Mouse (Mus musculus): Measurements from ENCODE around the gene Ttc16.

Gene Ttc16

DNA sequence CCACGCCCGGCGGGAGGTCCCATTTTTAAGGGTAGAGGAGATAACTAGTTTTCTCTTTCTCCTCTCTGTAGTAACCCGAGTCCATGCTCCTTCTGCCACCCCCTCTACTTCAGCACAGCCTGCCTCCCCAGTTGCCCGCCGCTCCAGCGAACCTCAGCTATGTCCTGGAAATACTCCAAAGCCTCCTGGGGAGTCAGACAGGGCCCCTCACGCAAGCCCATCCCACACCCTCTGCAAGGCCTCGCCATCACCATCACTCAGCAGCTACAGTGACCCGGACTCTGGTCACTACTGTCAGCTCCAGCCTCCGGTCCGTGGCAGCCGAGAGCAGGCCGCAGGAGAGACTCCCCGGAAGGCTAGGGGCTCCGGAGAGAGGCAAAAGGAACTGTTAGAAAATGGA lies 26.4 kb downstream of the Ttc16 start:
- DNase-seq (ENCODE audit: extremely low spot score, low read depth, low spot score), result no peak

DNA sequence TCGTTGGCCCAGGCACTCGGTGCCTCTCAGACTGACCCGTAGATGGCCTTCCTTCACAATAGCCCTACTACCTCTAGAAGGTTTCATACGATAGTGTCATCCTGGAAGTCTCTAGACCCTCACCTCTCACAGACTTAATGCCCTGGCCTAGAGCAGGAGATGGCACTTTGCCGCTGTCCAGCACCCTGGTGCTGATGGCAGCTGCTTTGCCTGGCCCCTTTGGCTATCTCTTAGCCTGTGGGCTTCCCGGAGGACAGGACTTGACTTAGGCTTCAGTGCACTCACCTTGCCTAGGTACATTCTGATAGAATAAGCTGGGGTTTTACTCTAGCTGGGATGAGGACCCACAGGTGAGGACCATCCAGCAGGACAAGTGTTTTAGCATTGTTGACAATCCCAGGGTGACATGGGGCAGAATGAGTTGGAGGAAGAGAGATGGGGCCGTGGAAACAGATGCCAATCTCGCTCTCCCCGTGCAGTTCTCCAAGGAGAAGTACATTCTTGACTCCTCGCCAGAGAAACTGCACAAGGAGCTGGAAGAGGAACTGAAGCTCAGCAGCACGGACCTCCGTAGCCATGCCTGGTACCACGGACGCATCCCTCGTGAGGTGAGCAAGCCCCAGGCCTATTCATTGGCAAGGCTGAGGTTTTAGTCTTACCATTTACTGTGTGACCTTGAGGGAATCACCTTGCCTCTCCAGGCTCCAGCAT lies 31.0 kb downstream of the Ttc16 start:
- no peak for DNase-seq (ENCODE audit: extremely low spot score, low read depth, low spot score)

DNA sequence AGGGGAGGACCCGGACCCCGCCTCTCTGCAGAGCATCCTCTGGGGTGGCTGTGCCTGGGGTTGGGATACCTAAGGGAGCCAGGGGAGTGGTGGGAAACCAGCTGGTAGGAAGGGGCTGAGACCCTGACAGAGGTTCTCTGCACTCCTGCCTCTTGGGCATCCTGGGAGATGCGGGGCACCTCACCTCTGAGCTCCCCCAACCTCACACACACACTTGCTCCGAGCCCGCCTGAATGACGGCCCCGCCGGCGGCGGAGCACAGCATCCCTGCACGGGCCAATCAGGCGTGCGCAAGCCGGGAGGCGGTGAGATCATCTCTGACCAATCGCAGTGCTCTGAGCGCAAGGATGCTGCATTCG lies 33.3 kb downstream of the Ttc16 start:
- no peak for DNase-seq (ENCODE audit: extremely low spot score, low read depth, low spot score)

DNA sequence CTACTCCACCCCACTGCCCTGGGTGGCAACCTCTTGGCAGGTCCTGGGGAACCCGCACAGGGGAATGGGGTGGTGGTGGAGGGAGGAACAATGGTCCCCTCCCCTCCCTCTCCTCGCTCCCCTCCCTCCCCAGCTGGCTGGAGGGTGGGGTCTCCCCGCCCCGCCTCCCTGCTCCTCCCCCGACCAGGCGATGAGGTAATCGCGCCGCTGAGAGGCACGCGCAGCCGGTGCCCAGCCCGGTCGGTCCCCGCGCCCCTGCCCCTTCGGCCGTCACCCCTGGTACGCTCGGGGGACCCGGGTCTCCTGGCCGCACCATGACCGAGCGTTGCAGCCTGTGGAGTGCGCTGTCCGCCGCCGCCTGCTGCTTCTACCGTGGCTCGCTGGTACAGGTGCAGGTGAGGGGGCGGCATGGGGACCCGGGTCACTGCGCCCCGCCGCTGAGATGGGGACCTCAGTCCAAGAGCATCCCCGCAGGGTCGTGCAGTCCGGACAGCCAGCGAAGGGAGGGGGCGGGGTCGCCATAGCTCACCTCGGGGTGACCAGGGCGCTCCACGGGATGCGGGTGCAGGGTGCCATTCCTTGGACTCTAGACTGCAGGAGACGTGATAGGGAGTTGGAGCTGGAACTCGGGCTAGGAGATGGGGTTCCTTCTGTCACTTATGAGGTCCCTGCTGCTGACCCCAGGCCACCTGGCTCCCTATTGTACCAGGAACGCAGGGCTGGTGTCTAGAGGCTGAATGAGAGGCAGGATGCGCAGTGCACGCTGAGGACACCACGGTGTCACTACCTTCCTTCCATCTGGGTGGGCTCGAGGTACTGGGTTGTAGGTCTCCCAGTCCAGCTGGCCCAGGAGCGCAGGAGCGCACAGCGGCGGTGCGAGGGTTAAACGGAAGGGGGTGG lies 33.9 kb downstream of the Ttc16 start:
- no peak for DNase-seq (ENCODE audit: extremely low spot score, low read depth, low spot score)

DNA sequence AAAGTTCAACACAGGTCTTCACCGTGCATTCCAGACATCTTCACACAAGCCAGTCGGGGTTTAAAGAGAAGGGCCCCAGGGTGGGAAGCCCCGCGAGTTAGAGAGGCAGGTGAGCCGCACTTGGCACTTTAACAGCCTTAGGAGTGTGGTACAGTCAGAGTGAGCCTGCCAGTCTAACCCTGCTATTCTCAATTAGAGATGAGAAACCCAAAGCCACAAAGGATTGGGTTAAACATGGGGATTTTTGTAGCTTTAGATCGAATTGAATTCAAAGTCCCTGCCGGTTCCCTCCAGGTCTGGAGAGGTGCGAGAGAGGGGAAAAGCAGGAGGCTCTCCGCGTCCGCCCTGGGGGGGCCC lies 34.5 kb downstream of the Ttc16 start, which contains the start of gene 6330409D20Rik:
Gene 6330409D20Rik, minus strand, starts transcription at position 101 of the 357 bp plus-strand sequence.
- DNase-seq (ENCODE audit: extremely low spot score, low read depth, low spot score), result no peak

DNA sequence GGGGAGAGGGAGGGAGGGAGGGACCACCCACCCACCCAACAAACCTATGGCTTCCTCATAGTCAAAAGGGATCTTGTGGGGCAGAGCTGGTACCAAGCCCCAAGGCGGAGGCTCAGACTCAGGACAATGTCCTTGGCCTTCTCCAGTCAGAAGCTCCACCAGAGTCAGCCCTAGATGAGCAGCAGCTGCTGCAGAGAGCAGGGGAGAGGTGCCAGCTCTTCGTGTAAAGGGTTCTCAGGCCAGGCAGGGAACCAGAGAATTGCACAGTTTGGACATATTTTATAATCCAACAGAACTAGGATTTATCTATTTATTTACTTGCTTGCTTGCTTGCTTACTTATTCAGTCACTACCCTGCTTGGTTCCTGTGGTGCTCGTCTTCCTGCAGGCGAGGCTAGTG lies 36.1 kb downstream of the Ttc16 start:
- no peak for DNase-seq (ENCODE audit: extremely low spot score, low read depth, low spot score)

DNA sequence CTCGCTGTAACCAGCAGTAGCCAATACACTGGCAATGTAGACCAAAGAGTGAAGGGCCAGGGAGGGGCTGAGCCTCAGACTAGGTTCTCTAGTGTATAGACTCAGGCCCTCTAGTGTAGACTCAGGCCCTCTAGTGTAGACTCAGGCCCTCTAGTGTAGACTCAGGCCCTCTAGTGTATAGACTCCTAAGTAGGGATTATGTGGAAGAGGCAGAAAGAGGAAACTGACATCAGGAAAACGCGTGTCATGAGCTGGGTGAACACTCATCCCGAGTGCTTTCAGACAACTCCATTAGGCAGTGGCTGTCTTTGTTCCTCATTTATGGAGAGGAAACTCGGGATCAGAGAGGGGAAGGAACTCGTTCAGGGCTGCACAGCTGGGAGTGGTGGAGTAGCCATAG lies 38.4 kb downstream of the Ttc16 start:
- no peak for DNase-seq (ENCODE audit: extremely low spot score, low read depth, low spot score)

DNA sequence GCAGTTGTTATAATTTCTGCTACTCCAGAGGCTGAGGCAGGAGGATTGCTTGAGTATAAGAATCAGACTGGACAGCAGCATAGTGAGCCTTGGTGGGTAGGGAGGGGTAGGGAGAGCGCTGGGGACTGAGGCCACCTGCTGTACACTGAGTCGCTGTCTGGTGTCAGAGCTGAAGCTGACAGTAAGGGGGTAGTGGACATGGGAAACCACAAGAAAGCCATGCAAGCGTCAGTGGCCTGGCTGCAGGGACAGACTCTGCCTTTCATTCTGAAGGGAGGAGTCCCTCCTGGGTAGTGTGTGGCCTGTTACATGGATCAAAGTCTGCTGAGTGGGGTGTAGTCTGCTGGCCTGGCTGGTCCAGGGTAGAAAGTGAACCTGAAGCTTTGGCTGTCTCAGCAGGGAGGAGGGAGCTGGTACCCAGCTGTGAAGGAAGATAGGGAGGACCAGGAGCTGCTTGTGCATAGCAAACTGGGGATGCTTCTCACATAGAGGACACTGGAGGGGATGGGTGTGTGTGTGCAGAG lies 39.1 kb downstream of the Ttc16 start:
- no peak for DNase-seq (ENCODE audit: extremely low spot score, low read depth, low spot score)

DNA sequence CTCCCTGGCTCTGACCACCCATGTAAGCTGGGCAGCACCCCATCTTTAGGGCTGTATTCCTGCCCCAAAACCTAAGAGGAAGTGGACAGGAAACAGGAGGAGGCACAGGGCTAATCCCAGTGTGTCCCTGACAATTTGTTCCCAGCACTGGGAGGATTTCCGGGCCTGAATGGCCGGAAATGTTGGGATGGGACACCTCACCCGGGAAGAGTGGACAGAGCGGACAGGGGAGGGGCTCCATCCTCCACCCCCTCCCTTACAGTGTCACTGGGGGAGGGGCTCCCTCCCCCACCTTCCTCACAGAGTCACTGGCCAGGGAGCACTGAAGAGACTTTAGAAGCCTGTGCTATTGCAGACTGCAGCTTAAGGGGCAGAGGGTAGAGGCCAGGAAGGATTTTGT lies 40.5 kb downstream of the Ttc16 start:
- no peak for DNase-seq (ENCODE audit: extremely low spot score, low read depth, low spot score)

DNA sequence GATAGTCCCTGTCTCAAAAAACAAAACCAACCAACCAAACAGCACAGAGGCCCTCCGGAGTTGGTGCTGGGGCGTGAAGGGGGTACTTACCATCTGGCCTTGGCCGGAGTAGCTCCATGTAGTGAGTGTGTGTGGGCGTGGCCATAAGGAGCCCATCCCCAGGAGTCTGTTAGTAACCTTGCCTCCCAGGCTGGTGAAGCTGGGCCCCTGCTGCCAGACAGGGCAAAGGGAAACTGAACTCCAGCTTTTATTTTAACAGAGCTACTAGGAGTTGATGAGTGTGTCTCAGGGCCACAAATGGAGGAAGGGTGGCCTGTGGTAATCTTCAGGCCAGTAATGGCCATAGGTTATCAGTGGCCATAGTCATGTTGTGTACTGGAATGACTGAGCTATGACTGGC lies 41.0 kb downstream of the Ttc16 start:
- DNase-seq (ENCODE audit: extremely low spot score, low read depth, low spot score), result no peak

DNA sequence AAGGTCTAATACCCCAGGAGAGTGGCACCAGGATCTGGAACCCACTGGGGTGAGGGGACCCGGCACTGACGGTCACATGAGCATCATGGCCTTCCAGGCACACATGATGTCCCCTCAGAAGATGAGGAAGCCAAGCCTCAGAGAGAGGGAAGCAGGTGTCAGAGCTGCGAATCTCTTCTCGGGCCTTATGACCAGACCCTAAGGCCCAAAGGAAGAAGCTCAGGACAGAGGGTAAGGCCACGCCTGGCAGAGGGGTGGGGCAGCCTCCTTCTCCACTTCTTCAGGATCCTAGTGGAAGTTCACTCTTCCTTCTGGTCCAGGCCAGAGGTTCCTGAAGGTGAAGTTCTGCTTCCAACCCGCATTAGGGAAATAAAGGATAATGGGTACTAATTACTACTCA lies 42.7 kb downstream of the Ttc16 start:
- DNase-seq (ENCODE audit: extremely low spot score, low read depth, low spot score), result no peak

DNA sequence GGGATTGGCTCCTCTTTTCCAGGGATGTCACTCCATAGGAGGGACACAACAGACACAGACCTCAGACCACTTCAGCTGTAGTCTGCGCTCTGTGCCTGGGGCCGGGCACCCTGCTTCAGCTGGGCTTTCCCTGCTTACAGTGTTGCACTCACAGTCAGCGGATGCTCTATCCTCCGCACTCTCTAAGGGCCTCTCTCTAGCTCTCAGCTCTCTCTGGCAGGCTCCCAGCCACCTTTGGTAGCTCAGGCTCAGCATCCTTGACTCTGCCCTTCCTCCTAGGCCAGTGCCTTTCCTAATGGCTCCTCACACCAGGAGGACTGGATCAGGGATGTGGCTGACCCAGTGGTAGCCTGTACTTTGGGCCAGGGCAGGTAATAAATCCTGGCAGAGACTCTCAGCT lies 43.5 kb downstream of the Ttc16 start:
- DNase-seq (ENCODE audit: extremely low spot score, low read depth, low spot score), result no peak

DNA sequence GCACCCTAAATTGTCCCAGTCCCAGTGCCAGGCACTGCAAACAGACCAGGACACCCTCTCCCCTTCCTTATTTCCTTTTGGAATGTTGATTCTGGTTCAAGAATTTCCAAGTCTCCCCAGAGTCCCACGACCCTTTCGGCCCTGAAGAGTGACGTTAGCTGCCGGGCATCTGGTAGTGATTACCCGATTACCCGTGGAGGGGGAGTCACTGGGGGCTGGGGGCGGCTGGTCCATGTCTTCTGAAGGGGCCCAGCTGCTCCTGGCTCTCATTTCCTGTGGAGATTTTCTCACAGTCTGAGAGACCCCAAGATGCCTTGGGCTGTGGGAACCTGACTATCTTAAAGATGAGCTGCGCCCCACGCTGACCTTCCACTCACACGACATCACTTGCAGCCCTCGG lies 44.6 kb downstream of the Ttc16 start:
- peak; percentile 61 for DNase-seq (ENCODE audit: extremely low spot score, low read depth, low spot score)

DNA sequence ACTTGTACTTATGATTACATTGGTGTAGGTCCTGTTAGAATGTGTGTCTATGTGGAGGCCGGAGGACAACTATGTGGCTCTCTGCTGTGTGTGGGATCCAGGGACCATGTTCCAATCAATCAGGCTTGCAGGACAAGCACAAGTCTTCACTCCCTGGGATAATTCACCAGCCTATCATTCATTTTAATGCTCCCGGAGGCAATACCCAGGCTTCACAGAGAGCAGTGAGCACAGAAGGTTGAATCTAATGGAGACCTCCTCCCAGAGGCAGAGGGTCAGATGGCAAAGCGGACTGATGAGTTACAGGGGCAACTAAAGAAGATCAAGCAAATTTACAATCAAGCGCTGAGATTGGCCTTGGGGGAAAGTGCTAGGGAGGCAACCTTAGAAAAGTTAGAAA lies 45.9 kb downstream of the Ttc16 start:
- no peak for DNase-seq (ENCODE audit: extremely low spot score, low read depth, low spot score)

DNA sequence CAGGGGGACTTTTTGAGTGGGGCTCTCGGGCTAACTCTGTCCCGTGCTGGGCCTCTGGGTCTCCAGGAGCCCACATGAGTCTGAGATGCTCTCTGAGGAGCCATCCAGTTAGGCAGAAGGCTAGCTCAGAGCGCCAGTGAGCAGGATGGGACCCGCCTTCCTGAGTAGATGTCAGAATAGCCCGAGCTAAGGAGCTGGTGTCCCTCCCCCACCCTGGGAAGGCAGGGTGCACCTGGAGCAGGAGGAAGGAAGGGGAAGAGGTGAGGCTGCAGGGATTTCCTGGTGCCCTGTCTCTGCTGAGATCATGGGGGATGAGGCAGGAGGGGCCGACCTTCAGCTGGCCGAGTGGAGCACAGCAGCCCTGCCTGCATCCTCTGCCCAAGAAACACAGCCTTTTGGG lies 47.0 kb downstream of the Ttc16 start:
- no peak for DNase-seq (ENCODE audit: extremely low spot score, low read depth, low spot score)

DNA sequence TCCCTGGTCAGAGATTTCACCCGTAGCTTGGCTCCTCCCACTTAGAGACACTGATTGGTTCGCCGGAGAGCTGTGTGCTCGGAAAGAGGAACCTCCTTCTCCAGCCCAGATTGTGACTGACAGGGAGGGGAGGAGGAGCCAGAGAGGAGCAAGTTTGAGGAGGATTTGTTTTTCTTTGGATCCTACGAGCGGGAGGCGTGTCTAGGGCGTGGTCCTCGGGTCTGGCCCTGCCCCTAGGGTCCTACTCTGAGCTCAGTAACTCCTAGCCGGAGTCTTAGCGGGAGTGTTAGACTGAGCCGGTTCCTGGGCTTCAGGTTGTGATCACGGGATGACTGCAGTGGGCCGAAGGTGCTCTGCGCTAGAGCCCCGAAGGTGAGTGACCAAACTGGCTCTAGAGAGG lies 48.0 kb downstream of the Ttc16 start:
- DNase-seq (ENCODE audit: extremely low spot score, low read depth, low spot score), result peak; percentile 92

DNA sequence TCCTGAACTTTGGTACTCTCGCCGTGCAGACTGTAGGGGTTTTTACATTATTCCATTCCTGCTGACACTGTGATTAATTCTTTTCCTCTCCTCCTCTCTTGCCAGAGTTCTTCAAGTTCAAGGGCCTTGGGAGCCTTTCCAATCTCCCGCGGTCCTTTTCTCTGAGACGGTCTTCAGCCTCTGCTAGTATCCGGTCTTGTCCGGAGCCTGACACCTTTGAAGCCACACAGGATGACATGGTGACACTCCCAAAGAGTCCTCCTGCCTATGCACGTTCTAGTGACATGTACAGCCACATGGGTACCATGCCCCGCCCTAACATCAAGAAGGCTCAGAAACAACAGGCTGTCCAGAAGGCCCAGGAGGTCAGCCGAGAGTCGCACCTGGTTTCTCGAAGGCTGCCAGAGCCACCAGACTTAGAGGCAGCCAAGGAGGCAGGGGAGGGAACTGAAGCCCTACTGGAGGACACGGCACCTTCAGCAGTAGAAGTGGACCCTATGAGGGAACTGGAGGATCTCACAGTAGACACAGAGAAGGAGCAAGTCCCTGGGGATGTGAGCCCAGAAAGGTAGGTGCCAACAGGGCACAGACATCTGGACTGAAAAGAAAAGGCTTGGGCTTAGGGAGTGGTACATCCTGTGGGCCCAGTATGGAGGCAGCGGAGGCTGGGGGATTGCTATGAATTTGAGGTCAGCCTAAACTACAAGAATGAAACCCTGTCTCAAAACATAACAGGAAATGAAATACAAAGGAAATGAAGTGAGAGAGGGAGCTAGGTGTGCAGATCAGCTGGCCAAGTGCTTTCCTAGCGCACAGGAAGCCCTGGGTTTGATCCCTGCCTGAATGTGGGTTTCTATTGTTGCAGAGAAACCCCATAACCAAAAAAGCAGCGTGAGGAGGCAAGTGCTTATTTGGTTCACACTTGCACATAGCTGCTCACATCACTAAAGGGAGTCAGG lies 50.3 kb downstream of the Ttc16 start:
- no peak for DNase-seq (ENCODE audit: extremely low spot score, low read depth, low spot score)

DNA sequence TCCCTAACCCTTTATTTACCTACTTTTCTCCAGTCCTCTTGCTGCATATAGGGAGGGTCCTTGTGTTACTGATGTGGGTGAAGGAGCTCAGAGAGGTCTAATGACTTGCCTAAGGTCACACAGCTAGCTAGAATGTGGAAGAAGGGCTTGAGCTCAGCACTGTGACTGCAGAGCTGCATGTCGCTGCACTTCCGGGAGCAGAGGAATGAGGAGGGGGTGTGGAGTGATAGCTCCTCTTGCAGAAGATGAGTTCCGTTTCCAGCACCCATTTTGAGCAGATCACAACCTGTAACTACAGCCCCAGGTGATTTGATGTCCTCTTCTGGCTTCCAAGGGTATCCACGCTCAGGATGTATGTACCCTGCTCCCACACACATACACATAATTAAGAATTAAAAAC lies 51.3 kb downstream of the Ttc16 start:
- no peak for DNase-seq (ENCODE audit: extremely low spot score, low read depth, low spot score)

DNA sequence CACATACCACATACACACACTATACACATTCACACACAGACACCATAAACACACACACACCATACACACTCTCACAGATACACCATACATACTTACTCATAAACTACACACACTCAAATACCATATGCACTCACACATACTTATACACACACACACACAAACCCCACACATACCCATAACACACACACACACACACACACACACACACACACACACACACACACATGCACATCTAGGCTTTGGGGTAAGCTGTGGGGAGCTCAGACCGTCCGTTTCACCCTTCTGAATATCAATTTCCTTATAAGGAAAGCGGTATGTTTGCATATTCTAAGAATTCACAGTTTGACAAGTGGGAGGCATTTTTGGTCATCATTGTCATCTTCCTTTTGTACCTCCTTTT lies 52.9 kb downstream of the Ttc16 start:
- DNase-seq (ENCODE audit: extremely low spot score, low read depth, low spot score), result no peak

DNA sequence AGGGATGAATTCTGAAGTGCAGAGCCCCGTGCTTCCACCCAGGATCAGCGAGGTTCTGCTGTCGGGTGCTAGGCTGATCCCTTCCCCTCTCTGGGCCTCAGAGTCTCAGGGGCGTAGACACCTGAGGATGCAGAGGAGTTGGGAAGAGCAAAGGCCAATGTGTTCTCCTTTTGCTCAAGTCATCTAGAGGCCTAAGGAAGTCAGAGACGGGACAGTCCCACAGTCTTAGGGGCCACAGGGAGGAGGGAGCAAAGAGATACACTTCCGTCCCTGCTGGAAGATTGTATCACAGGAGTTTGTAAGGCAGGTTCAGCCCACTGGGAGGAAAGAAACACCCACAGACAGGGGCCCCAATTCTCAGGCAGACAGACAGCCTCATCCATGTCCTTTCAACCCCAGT lies 53.4 kb downstream of the Ttc16 start:
- no peak for DNase-seq (ENCODE audit: extremely low spot score, low read depth, low spot score)

DNA sequence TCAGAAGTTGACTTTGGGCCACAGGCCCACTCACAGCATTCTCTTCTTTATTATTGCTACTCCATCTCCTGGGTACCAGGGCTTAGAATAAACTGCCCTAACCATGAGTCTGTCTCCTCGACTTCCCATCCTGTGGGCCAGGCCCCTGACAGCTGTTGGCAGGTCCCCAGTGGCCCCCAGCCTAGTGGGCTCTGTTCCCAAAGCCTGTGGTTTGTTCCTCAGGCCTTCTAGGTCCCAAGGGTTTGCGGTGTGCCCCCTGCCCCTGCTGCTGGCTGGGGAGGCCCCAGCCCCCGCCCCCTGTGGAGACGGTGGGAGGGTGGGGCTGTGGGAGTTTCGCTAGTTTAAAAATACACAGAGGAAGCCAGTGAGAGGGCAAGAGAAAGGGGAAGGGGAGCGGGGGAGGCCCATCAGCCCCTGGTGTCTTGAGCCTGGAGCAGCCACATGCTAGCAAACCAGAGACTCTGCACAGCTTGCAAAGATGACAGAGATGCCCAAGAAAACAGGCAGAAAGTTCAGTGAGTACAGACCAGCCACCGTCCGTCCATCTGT lies 54.7 kb downstream of the Ttc16 start, which contains the start of gene Sh2d3c:
Gene Sh2d3c, plus strand, starts transcription at position 375 of the 549 bp plus-strand sequence.
- no peak for DNase-seq (ENCODE audit: extremely low spot score, low read depth, low spot score)
